Mouse (Mus musculus) cerebellum, postnatal 14 days (tissue): ENCODE measurements around the gene Epha8.

Source experiments
- DNase-seq, 2 experiments: peaks; one replicate each; pipeline ENCODE4 v3.0.0; 2021; ENCODE audit warnings: mixed read lengths in 2 of 2

The Epha8 gene

DNA sequence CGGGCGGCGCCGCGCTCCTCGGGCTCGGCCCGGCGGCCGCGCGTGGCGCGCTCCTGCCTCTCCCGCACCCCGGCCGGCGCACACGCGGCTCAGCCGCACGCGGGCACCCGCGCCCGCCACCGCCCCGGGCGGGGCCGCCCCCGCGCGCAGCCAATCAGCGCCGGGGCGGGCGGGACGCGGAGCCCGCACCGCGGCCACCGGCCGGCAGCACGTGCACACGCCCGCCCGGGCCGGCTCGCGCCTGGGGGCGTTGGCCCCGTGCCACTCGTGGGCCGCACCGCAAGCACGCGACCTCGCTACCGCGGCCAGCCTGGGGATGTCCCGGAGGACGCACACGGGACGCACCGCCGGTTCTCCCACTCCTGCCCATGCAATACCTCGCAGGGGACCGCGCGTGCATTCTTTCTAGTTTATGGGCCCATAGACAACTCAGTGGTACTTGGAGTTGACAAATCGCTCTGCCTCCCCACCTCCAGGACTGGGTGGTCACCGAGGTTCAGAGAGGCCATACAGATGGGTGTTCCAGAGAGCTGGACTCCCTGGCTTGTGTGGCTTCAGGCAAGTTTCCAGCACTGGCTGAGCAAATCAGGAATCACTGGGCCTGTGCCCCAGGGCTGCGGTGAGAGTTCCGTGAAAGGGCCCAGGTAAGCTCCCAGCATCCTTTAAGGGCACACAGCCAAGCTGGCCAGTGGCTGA lies at the start of gene Epha8:
Epha8 (minus strand) TSS at position 66 of the 696 bp plus-strand sequence.
- DNase-seq: peak; percentile 63 to 65

DNA sequence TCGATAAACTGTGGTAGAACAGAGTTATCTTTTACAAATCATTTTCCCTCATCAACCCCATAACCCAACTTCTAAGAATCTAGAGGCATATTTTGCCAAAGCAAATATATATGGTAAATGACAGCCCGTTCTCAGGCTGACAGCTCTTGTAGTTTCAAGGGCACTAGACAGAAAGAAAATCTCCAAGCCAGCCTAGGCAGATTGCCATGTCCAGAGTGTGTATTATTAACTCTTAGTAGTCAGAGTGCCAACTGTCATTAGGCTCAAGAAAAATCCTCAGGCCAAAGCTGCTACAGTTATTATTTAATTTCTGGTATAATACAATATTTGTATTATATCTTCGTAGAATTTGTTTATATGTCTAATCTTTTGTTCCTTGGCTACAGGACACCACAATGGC lies 45.2 kb upstream of the Epha8 start:
- peak; percentile 81 to 85 for DNase-seq

DNA sequence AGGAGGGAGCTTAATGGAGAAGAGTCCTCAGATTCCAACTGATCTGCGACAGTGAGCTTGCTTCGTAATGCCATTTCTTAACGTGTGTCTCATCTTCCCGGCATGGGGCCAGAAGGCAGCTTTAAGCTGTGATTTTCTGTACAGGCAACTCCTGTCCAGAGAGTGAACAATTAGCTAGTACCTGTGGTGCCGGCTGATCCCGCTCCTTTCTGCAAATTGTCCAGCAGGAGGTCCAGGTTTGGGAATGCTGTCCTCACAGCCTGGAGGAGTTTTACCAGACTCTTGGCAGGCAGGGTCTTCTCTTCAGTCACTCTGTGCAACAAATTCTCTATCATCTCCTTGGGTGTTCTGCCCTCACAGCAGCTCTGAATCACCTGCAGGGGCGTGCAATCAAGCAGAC lies 44.4 kb upstream of the Epha8 start:
- peak; percentile 46 to 57 for DNase-seq

- DNase-seq: peak in 1 of 2 experiments; percentile 40
These were observed 41.8 kb upstream of the Epha8 start for GRCm38 (mm10) chr4:136998371-136998770.

GRCm38 (mm10) chr4:136997723-136998345 lies 41.2 kb upstream of the Epha8 start:
- peak; percentile 72 to 84 for DNase-seq

DNA sequence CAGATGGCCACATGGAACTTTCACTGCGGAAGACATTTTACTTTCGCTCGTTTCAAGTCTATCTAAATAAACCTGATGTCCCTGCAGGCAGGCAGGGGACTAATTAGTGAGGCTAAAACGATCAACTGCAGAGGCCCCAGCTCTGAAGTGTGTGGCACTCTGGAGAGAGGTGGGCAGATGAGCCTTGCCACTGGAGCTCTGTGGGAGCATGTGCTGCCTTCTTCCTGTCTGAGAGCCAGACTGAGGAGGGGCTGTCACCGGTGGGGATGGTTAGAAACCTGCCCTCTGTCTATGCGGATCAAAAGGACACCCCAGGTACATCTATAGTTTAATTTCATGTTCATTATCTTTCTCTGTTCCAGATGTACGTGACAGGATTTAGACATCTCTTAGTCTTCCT lies 40.3 kb upstream of the Epha8 start:
- peak in 1 of 2 experiments; percentile 41 for DNase-seq

- peak; percentile 86 to 88 for DNase-seq
These were observed 38.7 kb upstream of the Epha8 start for GRCm38 (mm10) chr4:136995361-136995760.

DNA sequence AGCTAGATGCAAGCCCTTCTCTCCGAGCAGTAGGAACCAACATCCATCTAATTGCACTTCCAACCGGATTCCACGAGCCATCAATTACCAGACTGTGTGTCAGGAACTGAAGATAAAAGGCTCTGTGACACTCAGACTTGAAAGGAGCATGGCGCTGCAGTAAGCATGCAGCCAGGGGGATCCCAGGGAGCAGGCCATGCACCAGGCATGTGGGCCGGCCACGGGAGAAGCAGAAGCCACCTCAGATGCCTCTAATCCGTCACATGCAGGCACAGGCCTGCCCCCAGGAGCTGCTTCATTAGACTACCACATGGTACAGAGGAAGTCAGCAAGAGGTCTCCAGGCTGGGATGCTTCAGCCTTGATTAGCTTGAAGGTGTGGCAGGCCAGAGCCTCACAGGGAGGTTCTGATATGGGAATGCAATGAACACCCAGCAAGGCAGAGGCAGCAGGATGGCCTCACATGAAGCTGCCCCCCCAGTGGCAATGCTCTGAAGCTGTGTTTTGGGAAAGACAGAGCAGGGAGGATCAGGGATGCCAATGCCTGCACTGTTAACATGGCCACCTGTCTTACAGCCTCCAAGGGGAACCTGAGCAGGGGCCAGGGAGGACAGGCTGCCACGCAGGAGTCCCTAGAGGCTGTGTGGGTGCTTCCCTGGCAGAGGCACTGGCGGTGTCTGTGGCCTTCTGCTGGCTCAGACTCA lies 25.5 kb upstream of the Epha8 start:
- DNase-seq: no peak

DNA sequence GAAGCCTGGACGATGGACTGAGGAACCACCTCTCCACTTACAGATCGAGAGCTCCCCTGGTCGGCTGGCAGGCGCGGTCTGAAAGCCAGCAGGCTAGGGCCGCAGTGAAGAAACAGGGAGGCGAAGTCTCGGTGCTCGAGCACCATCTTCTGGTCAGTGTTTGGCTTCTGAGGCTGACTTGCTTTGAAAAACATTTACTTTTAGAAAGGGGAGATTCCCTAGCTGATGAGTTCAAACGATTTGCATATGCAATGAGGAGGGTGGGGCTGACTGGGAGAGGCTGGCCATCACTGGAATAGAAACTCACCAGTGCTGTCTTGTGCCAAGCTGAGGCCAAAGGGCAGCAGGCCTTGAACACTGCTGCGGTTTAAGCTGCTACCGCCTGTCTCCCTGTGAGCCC lies 24.7 kb upstream of the Epha8 start:
- DNase-seq: peak; percentile 86 to 89

GRCm38 (mm10) chr4:136980921-136981320 lies 24.3 kb upstream of the Epha8 start:
- DNase-seq: peak; percentile 56 to 59

DNA sequence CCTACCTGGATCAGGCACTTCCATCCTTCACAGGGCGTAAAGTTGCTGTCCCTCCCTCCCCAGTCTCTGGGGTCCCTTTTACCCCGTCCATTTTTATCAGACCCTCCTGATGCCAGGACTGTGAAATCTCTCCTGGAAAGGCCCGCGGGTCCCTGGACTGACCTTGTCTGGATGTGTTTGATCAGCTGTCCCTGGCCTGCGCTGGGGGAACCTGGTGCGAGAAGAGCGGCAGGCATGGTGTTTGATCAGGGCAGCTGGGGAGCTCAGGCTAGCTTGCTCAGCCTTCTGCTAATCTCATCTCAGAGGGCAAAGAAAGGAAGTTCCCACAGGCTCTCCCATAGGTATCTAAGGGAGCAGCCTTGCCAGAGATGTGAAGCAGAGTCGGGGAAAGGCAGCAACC lies 20.6 kb upstream of the Epha8 start:
- DNase-seq: no peak

DNA sequence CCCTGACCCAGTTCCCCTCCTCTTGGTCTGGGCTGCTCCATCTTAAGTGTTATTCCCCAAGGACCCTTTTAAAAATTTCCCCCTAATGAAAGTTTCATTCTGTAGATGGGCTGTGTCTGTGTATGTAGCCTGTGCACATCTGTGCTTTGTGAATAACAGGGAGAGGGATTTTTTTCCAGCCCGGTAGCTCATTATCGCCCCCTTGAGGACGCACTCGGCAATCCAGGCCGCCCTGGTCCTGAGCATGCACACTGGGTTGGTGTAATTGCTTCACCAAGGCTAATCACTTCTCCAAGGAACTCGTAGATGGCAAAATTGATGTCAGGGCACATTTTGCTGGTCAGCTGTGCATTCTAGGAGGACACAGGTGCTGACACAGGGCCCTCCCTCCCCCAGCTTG lies 14.3 kb upstream of the Epha8 start:
- peak; percentile 59 to 81 for DNase-seq

DNA sequence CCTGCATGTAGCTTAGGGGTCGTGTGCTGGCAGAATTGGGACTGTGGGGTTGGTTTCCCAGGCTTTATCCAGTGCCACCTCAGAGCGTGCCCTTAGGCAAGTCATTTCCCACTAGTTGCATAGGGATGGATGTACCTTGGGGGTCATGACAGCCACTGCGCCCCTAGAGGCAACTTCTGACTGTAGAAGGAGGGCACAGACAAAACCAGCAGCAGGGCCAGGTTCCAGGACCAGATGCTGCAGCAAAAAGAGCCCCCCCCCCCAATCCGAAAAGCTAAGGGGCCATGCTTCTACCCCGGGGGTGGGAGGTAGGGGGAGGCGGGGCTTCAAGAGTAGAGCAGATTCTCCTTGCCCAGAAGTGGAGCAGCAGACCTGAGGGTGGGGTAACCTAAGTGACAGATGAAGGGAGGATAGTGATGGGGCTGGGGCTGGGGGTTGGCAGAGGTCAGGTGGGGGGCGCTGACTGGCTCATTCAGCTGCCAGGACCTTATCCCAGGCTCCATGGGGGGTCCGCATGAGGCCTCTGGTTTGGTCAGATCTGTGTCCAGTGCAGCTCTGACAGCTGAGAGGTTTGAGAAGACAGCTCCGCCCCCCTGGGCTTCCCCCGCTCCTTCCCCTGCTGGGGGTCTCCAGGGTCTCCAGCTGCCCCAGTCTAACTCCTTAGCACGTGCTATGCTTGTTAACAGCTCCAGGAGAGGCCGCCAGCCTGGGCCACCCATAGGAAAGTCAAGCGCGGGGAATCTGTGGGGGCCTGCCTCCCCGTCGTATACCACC lies 13.1 kb upstream of the Epha8 start:
- DNase-seq: no peak

GRCm38 (mm10) chr4:136969096-136969495 lies 12.5 kb upstream of the Epha8 start:
- no peak for DNase-seq

DNA sequence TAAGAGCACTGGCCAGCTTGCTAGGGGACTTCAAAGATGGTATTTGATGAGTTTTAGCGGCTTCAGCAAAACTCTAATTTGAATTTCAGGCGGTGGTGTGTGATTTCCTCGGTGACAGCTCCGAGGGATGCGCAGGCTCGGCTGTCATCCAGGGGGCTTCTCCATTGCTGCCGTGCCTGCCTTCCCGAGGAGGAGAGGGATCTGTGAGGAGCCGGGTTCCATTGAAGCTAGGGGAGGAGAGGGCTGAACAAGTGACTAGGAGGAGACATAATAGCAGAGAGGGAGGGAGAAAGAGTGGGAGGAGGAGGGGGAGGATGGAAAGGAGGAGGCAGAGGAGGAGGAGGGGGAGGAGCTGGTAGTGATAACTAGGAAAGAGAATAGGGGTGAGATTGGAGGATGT lies 10.9 kb upstream of the Epha8 start:
- no peak for DNase-seq

DNA sequence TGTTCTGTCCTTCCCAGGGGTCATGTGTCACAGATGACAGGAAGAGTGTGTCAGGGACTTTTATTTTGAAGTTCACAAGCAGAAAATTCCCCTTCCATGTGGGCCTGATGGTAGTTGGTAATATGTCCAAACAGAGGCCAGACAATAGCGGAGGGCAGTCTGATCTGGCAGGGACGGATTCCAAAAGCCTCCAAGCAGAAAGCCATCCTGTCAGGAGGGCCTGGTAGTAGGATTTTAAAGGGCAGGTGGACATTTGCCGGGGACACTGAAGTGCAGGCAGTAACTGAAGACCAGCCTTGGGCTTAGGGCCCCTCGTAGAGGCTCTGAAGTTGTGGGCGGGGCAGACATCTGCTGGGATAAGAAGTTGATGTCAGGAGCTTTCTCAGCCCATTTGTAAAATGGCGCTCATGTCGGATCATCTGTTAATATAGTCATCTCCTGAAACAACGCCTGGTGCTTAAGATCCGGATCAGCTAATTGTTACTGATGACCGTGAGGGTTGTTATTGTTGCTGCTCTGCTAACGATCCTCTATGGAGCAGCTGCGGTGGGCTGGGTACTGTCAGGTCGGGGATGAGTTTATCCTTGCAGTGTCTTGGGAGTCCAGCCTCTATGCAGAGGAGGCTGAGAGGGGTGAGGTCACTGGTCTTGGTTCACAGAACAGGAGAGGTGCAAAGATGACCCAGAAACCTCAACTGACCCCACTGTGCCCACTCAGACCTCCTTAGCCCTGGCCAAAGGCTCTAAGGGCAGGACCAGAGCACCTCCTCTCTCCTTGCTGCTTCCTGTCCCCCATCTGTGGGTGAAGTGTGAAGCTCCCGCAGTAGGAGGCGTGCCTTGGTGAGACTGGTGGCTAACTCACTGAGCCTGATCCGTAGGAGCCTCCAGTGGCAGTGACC lies 10.1 kb upstream of the Epha8 start:
- DNase-seq: peak in 1 of 2 experiments; percentile 53

DNA sequence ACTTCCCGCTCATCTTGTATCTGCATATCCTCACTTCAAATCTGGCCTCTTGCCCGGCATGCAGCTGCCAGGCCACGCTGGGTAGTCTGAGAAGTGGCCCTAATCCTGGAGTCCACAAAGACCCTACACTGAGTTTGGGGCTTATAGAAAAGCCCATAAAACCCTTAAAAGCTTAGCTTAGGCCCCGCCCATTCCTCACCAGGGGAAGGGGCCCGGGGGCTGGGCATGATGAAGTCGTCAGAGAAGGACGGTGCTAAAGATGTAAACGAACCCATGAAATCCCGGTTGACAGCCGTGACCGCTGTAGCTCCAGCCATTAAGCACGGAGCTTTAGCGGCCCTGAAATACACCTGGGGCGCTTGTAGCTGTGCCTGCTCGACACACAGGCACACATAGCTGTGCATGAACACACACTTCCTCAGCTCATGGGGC lies 8.4 kb upstream of the Epha8 start:
- no peak for DNase-seq

GRCm38 (mm10) chr4:136962447-136962846 lies 5.8 kb upstream of the Epha8 start:
- DNase-seq: no peak

DNA sequence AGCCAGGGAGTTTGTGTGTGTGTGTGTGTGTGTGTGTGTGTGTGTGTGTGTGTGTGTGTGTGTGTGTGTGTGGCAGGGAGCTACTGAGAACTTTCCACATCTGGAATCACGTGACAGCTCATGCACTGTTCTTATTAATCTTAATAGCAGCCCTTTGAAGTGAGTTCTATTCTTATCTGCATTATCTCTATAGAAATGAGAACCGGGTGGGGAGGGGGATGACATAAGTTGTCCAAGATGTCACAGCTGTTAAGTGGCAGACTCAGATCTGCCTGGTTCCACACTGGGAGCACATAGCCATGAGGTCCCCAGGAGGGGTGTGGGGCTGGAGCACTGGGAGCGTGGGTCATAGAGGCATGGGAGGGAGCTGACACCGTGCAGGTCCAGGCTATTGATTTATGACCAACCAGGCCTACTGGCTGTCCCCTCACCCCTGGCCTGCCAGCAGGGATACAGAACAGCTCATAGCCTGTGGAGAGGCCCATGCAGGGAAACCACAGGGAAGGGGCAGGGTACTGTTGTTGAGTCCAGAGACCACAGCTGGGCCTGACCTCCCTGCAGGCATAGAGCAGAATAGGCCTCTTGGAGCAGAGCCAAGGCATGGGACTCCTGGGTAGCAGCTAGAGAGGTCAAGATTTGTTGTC lies 5.1 kb upstream of the Epha8 start:
- DNase-seq: no peak

DNA sequence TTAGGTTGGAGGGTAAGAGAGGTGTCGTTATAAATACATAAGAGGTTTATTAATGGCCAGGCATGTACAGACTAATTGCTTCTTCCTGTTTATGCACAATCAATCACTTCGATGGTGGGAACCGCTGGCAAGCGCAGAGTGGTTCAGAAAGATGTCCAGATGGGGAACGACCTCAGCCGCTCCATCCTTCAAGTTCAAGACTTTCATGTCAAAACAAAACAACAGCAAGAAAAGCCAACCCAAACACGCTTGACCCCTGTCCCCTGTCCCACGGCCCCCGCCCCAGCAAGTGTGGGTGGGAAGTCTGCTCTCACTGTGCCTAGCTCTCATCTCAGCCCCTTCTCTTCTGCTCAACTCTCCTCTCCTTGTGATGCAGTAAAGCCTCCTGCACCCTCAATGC lies 4.0 kb upstream of the Epha8 start:
- DNase-seq: no peak

DNA sequence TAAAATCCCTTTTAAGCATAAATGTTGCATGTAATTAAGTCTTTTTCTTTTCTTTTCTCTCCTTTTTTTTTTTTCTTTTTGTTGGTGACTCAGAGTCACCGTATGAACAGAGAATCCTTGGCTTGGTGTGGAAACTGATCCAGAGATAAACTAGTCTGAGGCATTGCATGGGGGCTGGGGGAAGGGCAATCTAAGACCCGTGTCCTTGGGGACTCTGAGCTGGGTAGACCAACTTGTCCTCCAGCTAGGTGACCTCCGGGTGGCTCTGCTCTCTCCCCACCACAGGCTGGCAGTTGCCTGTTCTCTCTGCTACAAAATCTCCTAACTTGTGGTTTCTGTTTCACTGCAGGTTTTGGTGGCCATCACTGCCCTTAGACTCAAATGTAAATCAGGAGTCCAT lies 3.5 kb upstream of the Epha8 start:
- no peak for DNase-seq

GRCm38 (mm10) chr4:136954562-136954961 lies 2.1 kb downstream of the Epha8 start:
- DNase-seq: peak in 1 of 2 experiments; percentile 52
